Mouse (Mus musculus): ENCODE results near the gene Tmem151b. TPM values are rescaled to one million over a fixed set of nuclear protein-coding genes. Genes with fewer than 3 reads are reported as not detected.

The Tmem151b gene
- polyA plus RNA-seq, 1 experiment from 2014 or later, result 0.12 TPM

DNA sequence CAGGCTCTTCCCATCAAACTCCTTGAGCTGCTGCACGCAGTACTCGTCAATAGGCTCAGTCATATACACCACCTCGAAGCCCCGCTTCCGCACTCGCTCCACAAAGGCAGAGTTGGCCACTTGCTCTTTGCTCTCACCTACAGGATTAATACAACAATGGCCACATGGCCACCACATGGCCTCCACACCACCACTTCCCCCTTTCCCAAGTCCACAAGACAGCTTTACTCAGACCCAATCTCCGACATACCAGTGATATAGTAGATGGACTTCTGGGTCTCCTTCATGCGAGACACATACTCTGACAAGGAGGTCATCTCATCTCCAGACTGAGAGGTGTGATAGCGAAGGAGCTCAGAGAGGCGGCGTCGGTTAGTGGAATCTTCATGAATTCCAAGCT lies 19.5 kb upstream of the Tmem151b start:
- Histone ChIP-seq H3K4me2 (ENCODE audit: low read depth, low read length) (no peak overlapping the region), H3K4me3 (ENCODE audit: low read depth, low read length) (no peak overlapping the region), H3K4me1 (ENCODE audit: control insufficient read depth, low read depth, low read length) (peaks cover 27% of the 10 kb centered on the region), H3K27me3 (ENCODE audit: control insufficient read depth, insufficient read depth, low read depth, low read length) (no peaks in the 10 kb centered on the region), H3K36me3 (ENCODE audit: control insufficient read depth, insufficient read depth) (peaks cover 52% of the 10 kb centered on the region), H3K27ac (ENCODE audit: low read length) (no peak overlapping the region), H3K9ac (ENCODE audit: low read depth, low read length) (no peak overlapping the region), H3K9me3 (replicated peaks; ENCODE audit: control insufficient read depth, low read length) (no peaks in the 10 kb centered on the region)
- WGBS (ENCODE audit: insufficient replicate concordance), result 85% methylated on average over 12 of the region's 12 CpGs
- no peak for ATAC-seq (ENCODE audit: low read depth)

DNA sequence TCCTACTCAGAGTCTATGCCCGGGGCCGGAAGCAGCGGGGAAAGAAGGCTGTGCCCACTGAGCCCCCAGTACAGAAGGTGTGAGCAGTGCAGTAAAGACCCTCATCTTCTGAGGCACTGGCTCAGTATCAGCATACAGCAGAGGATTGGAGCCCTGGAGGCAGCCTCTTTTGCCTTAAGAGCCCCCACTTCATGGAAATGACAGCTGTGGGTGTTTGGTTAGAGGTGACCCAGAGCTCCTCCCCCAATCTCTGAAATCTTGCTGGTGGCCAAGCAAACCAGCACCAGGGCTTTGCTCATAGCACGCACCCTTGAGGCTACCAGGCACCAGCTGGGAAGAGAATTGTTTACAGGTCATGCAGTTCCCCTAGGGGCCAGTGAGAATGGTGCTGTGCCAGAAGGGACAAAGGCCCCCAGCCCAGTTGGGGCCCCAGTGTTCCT lies 17.7 kb upstream of the Tmem151b start:
- H3K9me3 ChIP-seq (replicated peaks; ENCODE audit: control insufficient read depth, low read length), result no peaks in the 10 kb centered on the region

DNA sequence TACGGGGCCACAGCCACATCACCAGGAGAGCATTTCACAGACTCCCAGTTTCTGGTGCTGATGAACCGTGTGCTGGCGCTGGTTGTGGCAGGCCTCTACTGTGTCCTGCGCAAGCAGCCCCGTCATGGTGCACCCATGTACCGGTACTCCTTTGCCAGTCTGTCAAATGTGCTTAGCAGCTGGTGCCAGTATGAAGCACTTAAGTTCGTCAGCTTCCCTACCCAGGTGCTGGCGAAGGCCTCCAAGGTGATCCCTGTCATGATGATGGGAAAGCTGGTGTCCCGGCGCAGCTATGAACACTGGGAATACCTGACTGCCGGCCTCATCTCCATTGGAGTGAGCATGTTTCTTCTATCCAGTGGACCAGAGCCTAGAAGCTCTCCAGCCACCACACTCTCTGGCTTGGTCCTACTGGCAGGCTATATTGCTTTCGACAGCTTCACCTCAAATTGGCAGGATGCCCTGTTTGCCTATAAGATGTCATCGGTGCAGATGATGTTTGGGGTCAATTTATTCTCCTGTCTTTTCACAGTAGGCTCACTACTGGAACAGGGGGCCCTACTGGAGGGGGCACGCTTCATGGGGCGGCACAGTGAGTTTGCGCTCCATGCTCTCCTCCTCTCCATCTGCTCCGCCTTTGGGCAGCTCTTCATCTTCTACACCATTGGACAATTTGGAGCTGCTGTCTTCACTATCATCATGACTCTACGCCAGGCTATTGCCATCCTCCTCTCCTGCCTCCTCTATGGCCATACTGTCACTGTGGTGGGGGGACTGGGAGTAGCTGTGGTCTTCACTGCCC lies 17.1 kb upstream of the Tmem151b start:
- Histone ChIP-seq H3K36me3 (ENCODE audit: control insufficient read depth, insufficient read depth) (peaks cover 50% of the 10 kb centered on the region), H3K27ac (ENCODE audit: low read length) (no peak overlapping the region), H3K4me1 (ENCODE audit: control insufficient read depth, low read depth, low read length) (peaks cover 23% of the 10 kb centered on the region), H3K9ac (ENCODE audit: low read depth, low read length) (no peak overlapping the region), H3K27me3 (ENCODE audit: control insufficient read depth, insufficient read depth, low read depth, low read length) (no peaks in the 10 kb centered on the region), H3K9me3 (replicated peaks; ENCODE audit: control insufficient read depth, low read length) (no peaks in the 10 kb centered on the region), H3K4me3 (ENCODE audit: low read depth, low read length) (no peak overlapping the region), H3K4me2 (ENCODE audit: low read depth, low read length) (no peak overlapping the region)
- ATAC-seq (ENCODE audit: low read depth), result no peak
- 60% methylated on average over 18 of the region's 18 CpGs for WGBS (ENCODE audit: insufficient replicate concordance)

More for the DNA sequence above, 17.7 kb upstream of the Tmem151b start:
- ATAC-seq (ENCODE audit: low read depth), result no peak
- no peaks in the 10 kb centered on the region for H3K27me3 ChIP-seq (ENCODE audit: control insufficient read depth, insufficient read depth, low read depth, low read length)
- WGBS (ENCODE audit: insufficient replicate concordance), result 40% methylated on average over 4 of the region's 4 CpGs
- H3K27ac ChIP-seq (ENCODE audit: low read length), result no peak overlapping the region
- peaks cover 52% of the 10 kb centered on the region for H3K36me3 ChIP-seq (ENCODE audit: control insufficient read depth, insufficient read depth)
- H3K4me1 ChIP-seq (ENCODE audit: control insufficient read depth, low read depth, low read length), result peaks cover 23% of the 10 kb centered on the region
- no peak overlapping the region for H3K9ac ChIP-seq (ENCODE audit: low read depth, low read length)
- no peak overlapping the region for H3K4me3 ChIP-seq (ENCODE audit: low read depth, low read length)
- H3K4me2 ChIP-seq (ENCODE audit: low read depth, low read length), result no peak overlapping the region

DNA sequence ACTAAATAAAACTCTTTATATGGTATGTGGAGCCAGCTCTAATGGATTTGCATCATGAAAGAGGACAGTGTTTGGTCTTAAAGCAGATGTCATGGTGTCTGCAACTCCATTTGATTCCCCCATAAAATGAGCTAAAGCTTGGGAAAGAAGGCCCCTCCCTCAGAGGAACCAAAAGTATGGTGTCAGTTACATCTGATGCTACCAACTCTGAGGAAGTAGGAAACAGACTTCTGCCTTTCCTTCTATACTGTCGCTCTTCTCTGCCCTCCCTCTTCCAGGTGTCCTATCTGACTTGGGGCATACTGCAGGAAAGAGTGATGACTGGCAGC lies 16.5 kb upstream of the Tmem151b start:
- no peak for ATAC-seq (ENCODE audit: low read depth)
- no peak overlapping the region for H3K27ac ChIP-seq (ENCODE audit: low read length)
- H3K27me3 ChIP-seq (ENCODE audit: control insufficient read depth, insufficient read depth, low read depth, low read length), result no peaks in the 10 kb centered on the region
- H3K4me2 ChIP-seq (ENCODE audit: low read depth, low read length), result no peak overlapping the region
- H3K36me3 ChIP-seq (ENCODE audit: control insufficient read depth, insufficient read depth), result peaks cover 44% of the 10 kb centered on the region
- H3K4me3 ChIP-seq (ENCODE audit: low read depth, low read length), result no peak overlapping the region
- peaks cover 20% of the 10 kb centered on the region for H3K4me1 ChIP-seq (ENCODE audit: control insufficient read depth, low read depth, low read length)
- H3K9ac ChIP-seq (ENCODE audit: low read depth, low read length), result no peak overlapping the region
- WGBS (ENCODE audit: insufficient replicate concordance), result 46% methylated on average over 1 of the region's 1 CpGs
- H3K9me3 ChIP-seq (replicated peaks; ENCODE audit: control insufficient read depth, low read length), result no peaks in the 10 kb centered on the region

DNA sequence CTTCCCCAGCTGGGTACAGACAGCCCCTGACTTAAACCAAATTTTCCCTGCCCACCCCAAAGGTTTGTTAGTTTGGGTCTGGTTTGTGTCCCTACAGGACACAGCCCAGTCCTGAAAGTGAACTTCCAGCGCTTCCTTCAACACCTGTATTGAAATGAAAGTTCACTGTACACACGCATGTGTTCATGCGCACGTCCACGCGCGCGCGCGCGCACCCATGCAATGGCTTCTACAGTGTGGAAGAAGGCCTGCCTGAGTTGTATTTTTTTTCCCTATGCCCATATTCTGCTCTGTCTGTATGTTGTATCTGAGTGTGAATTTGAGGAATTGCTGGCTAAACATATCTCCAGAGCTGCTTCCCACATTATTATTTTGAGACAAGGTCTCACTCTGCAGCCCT lies 15.6 kb upstream of the Tmem151b start:
- no peak for ATAC-seq (ENCODE audit: low read depth)
- H3K4me3 ChIP-seq (ENCODE audit: low read depth, low read length), result peak overlapping the region; percentile 69
- H3K9ac ChIP-seq (ENCODE audit: low read depth, low read length), result peak overlapping the region; percentile 77; the same call in 1 of the 2 replicates
- H3K9me3 ChIP-seq (replicated peaks; ENCODE audit: control insufficient read depth, low read length), result no peaks in the 10 kb centered on the region
- H3K27me3 ChIP-seq (ENCODE audit: control insufficient read depth, insufficient read depth, low read depth, low read length), result no peaks in the 10 kb centered on the region
- peak overlapping the region; percentile 77 for H3K4me2 ChIP-seq (ENCODE audit: low read depth, low read length)
- H3K36me3 ChIP-seq (ENCODE audit: control insufficient read depth, insufficient read depth), result peaks cover 35% of the 10 kb centered on the region
- no peak overlapping the region for H3K27ac ChIP-seq (ENCODE audit: low read length)
- 92% methylated on average over 11 of the region's 11 CpGs for WGBS (ENCODE audit: insufficient replicate concordance)
- peaks cover 18% of the 10 kb centered on the region for H3K4me1 ChIP-seq (ENCODE audit: control insufficient read depth, low read depth, low read length)

DNA sequence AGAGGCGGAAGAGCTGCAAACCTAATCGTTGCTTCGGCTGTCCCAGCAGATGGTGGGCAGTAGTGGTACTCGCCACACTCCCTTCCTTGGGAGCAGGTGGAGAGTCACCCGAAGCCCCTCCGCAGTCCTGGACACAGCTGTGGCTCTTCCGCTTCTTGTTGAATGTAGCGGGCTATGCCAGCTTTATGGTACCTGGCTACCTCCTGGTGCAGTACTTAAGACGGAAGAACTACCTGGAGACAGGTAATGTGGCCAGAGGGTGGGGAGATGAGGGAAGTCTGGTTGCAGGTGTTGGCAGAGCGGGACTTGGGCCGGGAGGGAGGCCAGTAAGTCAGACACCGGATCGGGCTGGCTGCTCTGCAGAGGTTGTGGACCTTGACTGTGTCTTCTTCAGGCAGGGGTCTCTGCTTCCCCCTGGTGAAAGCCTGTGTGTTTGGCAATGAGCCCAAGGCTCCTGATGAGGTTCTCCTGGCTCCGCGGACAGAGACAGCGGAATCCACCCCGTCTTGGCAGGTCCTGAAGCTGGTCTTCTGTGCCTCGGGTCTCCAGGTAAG lies 15.1 kb upstream of the Tmem151b start:
- Histone ChIP-seq H3K4me1 (ENCODE audit: control insufficient read depth, low read depth, low read length) (peaks cover 16% of the 10 kb centered on the region), H3K27ac (ENCODE audit: low read length) (peak overlapping the region; percentile 39; the same call in 1 of the 2 replicates), H3K9ac (ENCODE audit: low read depth, low read length) (peak overlapping the region; percentile 77), H3K4me3 (ENCODE audit: low read depth, low read length) (peak overlapping the region; percentile 69), H3K9me3 (replicated peaks; ENCODE audit: control insufficient read depth, low read length) (no peaks in the 10 kb centered on the region), H3K27me3 (ENCODE audit: control insufficient read depth, insufficient read depth, low read depth, low read length) (no peaks in the 10 kb centered on the region), H3K36me3 (ENCODE audit: control insufficient read depth, insufficient read depth) (peaks cover 30% of the 10 kb centered on the region), H3K4me2 (ENCODE audit: low read depth, low read length) (peak overlapping the region; percentile 77)
- 18% methylated on average over 18 of the region's 18 CpGs for WGBS (ENCODE audit: insufficient replicate concordance)
- no peak for ATAC-seq (ENCODE audit: low read depth)

DNA sequence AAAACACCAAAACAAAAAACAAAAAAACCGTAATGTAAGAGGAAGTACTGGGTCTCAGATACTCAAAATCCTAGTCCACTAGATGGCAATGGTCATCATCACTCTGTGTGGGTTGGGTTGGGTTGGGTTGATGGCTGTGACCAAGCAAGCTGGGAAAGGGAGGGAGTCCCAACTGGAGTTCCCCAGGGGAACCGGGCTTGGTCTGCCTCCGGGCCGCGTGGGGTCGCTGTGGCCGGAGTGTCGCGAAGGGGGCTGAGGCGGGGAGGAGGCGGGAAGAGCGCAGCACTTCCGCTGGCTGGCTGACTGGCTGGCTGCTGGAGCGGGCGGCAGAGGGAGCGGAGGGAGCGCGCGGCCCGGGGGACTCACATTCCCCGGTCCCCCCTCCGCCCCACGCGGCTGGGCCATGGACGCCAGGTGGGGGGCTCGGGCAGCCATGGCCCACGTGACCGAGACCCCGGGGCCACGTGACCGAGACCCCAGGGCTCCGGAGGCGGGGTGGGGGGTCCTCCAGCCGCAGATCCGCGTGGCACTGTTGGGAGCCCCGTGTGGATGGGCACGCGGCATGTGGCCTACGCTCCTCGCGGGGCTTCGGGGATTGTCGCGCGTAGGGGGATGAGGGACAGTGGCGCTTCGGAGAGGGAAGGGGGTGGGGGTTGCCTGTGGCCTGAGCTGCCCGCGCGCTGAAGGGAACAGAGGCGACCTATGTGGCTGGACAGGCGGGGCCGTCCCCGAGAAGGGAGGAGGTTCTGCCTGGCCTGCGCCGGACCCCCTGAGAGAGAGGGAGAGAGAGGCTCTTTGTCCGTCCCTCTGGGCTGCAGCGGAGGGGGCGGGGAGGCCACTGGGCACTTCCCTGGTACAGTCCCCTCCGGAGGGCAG lies 14.4 kb upstream of the Tmem151b start, which contains the start of gene Slc35b2:
Gene Slc35b2 (plus strand): TSS at position 220 of the 876 bp plus-strand sequence.
- Histone ChIP-seq H3K9ac (ENCODE audit: low read depth, low read length) (peak within 1 kb of the TSS; percentile 77), H3K27ac (ENCODE audit: low read length) (peak within 1 kb of the TSS; percentile 39; the same call in 1 of the 2 replicates), H3K4me2 (ENCODE audit: low read depth, low read length) (peak within 1 kb of the TSS; percentile 77), H3K36me3 (ENCODE audit: control insufficient read depth, insufficient read depth) (peaks cover 23% of the 10 kb centered on the region), H3K4me3 (ENCODE audit: low read depth, low read length) (peak within 1 kb of the TSS; percentile 69), H3K27me3 (ENCODE audit: control insufficient read depth, insufficient read depth, low read depth, low read length) (no peaks in the 10 kb centered on the region), H3K4me1 (ENCODE audit: control insufficient read depth, low read depth, low read length) (peaks cover 16% of the 10 kb centered on the region), H3K9me3 (replicated peaks; ENCODE audit: control insufficient read depth, low read length) (no peaks in the 10 kb centered on the region)
- 0% methylated on average over 46 of the region's 61 CpGs for WGBS (ENCODE audit: insufficient replicate concordance)
- ATAC-seq (ENCODE audit: low read depth), result peak; percentile 86

DNA sequence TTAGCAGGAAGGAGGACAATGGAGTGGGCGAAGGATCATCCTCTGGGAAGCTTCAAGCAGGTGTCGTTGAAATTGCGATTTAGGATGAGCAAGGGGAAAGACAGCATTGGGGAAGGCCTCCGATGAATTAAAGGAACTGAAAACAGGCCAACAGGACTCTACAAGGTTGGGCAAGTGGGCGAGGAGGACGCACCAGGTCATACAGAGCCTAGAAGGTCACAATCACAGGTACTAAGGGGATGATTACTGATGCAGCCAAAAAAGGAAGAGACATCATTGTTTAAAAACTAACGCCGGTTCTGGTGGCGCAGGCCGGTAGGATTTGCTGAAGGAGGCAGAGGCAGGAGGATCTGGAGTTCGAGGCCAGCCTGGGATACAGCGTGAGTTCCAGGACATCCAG lies 13.7 kb upstream of the Tmem151b start:
- Histone ChIP-seq H3K27ac (ENCODE audit: low read length) (no peak overlapping the region), H3K4me3 (ENCODE audit: low read depth, low read length) (no peak overlapping the region), H3K9me3 (replicated peaks; ENCODE audit: control insufficient read depth, low read length) (no peaks in the 10 kb centered on the region), H3K4me1 (ENCODE audit: control insufficient read depth, low read depth, low read length) (peaks cover 16% of the 10 kb centered on the region), H3K4me2 (ENCODE audit: low read depth, low read length) (no peak overlapping the region), H3K27me3 (ENCODE audit: control insufficient read depth, insufficient read depth, low read depth, low read length) (no peaks in the 10 kb centered on the region), H3K36me3 (ENCODE audit: control insufficient read depth, insufficient read depth) (peaks cover 17% of the 10 kb centered on the region), H3K9ac (ENCODE audit: low read depth, low read length) (no peak overlapping the region)
- 65% methylated on average over 12 of the region's 12 CpGs for WGBS (ENCODE audit: insufficient replicate concordance)
- ATAC-seq (ENCODE audit: low read depth), result no peak
